Mouse (Mus musculus) fat pad, adult 2 months (tissue): Measurements from ENCODE around the gene Lhx8.

Experiments
- DNase-seq: peaks from one replicate; pipeline ENCODE4 v3.0.0-alpha.2; 2011; ENCODE audit warnings: low read depth, low spot score; ENCODE audit errors: extremely low read depth

The Lhx8 gene

GRCm38 (mm10) chr3:154327110-154327882 lies 3.2 kb downstream of the Lhx8 start:
- no peak for DNase-seq

- no peak for DNase-seq
These were observed 8.4 kb downstream of the Lhx8 start for GRCm38 (mm10) chr3:154321921-154322574.

- no peak for DNase-seq
These were observed 12.7 kb downstream of the Lhx8 start for GRCm38 (mm10) chr3:154317651-154318248.

GRCm38 (mm10) chr3:154305163-154305884 lies 25.1 kb downstream of the Lhx8 start:
- no peak for DNase-seq

- no peak for DNase-seq
These were observed 29.4 kb downstream of the Lhx8 start for GRCm38 (mm10) chr3:154301102-154301501.

GRCm38 (mm10) chr3:154300006-154300405 lies 30.5 kb downstream of the Lhx8 start:
- no peak for DNase-seq

- DNase-seq, result no peak
These were observed 32.0 kb downstream of the Lhx8 start for GRCm38 (mm10) chr3:154298490-154298889.

- no peak for DNase-seq
These were observed 33.0 kb downstream of the Lhx8 start for GRCm38 (mm10) chr3:154297499-154297898.

GRCm38 (mm10) chr3:154294924-154295834 lies 35.3 kb downstream of the Lhx8 start:
- no peak for DNase-seq

GRCm38 (mm10) chr3:154293839-154294490 lies 36.5 kb downstream of the Lhx8 start:
- DNase-seq, result no peak

- DNase-seq, result no peak
These were observed 38.3 kb downstream of the Lhx8 start for GRCm38 (mm10) chr3:154292126-154292525.

- DNase-seq, result no peak
These were observed 40.1 kb downstream of the Lhx8 start for GRCm38 (mm10) chr3:154290351-154290750.

GRCm38 (mm10) chr3:154288429-154289069 lies 41.9 kb downstream of the Lhx8 start:
- no peak for DNase-seq

- DNase-seq, result no peak
These were observed 43.2 kb downstream of the Lhx8 start for GRCm38 (mm10) chr3:154287217-154287616.

- DNase-seq, result no peak
These were observed 45.1 kb downstream of the Lhx8 start for GRCm38 (mm10) chr3:154285351-154285750.

- DNase-seq, result no peak
These were observed 46.2 kb downstream of the Lhx8 start for GRCm38 (mm10) chr3:154284260-154284659.

GRCm38 (mm10) chr3:154274681-154275080 lies 55.8 kb downstream of the Lhx8 start:
- DNase-seq, result no peak

- no peak for DNase-seq
These were observed 60.6 kb downstream of the Lhx8 start for GRCm38 (mm10) chr3:154269757-154270366.

GRCm38 (mm10) chr3:154268313-154268712 lies 62.1 kb downstream of the Lhx8 start:
- no peak for DNase-seq
